Mouse (Mus musculus) megakaryocyte, embryonic 14.5 days (primary cell): ENCODE results near the gene Tmem265. TPM values are rescaled to one million over a fixed set of nuclear protein-coding genes. Genes with fewer than 3 reads are reported as not detected.

Experiments used
- H3K27me3 ChIP-seq: replicated peaks from 2 replicates; pipeline ENCODE3; 2012; ENCODE audit warnings: inconsistent platforms
- H3K36me3 ChIP-seq: replicated peaks from 2 replicates; pipeline ENCODE3; 2012; ENCODE audit warnings: low read length, inconsistent platforms, mixed read lengths
- H3K4me1 ChIP-seq: 2 replicates; pipeline ENCODE4 v1.6.1; 2012; ENCODE audit warnings: inconsistent platforms
- H3K4me3 ChIP-seq: replicated peaks from 2 replicates; pipeline ENCODE3; 2012; ENCODE audit warnings: moderate library complexity, mild to moderate bottlenecking, inconsistent platforms
- H3K9me3 ChIP-seq: 2 replicates; pipeline ENCODE4 v1.6.1; 2012; ENCODE audit warnings: inconsistent platforms
- FLI1 ChIP-seq: IDR thresholded peaks from 2 replicates; pipeline ENCODE4 v1.6.1; 2012; ENCODE audit warnings: low read length, inconsistent platforms, mixed read lengths
- GATA1 ChIP-seq: IDR thresholded peaks from 3 replicates; pipeline ENCODE4 v1.6.1; 2012; ENCODE audit warnings: mixed read lengths, low read length, inconsistent platforms, borderline replicate concordance
- polyA plus RNA-seq: library from polyadenylated mRNA; stranded (reverse); fragments of >175 nt; gene quantifications from 2 replicates; pipeline ENCODE4 v1.2.3, GENCODE M21; 2012; ENCODE audit warnings: low replicate concordance; ENCODE audit not compliant: insufficient read depth

Gene Tmem265
- polyA plus RNA-seq, 1 experiment, result 0.34 TPM

DNA sequence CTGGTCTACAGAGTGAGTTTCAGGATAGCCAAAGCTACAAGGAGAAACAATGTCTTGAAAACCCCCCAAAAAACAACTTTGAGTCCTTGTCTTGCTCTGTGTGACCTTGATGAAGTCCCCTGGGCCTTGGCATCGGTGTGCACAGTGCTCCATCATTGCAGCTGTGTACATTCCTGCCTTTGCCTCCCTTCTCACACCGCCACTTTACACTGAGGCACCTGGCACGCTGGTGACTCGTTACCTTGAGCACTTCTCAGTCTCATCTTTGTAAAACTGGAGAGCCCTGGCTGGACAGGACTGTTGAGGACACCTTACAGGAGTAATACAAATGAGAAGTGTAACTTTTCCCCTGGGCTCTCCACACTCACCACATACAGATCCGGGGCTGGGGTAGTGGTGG, 26.0 kb downstream of the Tmem265 start:
- H3K9me3 ChIP-seq, result no peaks in the 10 kb centered on the region
- H3K4me3 ChIP-seq, result peak overlapping the region; percentile 97
- peaks cover 65% of the 10 kb centered on the region for H3K36me3 ChIP-seq
- TF ChIP-seq FLI1, result no peak
- TF ChIP-seq GATA1, result no peak
- no peaks in the 10 kb centered on the region for H3K27me3 ChIP-seq
- H3K4me1 ChIP-seq, result peaks cover 73% of the 10 kb centered on the region

DNA sequence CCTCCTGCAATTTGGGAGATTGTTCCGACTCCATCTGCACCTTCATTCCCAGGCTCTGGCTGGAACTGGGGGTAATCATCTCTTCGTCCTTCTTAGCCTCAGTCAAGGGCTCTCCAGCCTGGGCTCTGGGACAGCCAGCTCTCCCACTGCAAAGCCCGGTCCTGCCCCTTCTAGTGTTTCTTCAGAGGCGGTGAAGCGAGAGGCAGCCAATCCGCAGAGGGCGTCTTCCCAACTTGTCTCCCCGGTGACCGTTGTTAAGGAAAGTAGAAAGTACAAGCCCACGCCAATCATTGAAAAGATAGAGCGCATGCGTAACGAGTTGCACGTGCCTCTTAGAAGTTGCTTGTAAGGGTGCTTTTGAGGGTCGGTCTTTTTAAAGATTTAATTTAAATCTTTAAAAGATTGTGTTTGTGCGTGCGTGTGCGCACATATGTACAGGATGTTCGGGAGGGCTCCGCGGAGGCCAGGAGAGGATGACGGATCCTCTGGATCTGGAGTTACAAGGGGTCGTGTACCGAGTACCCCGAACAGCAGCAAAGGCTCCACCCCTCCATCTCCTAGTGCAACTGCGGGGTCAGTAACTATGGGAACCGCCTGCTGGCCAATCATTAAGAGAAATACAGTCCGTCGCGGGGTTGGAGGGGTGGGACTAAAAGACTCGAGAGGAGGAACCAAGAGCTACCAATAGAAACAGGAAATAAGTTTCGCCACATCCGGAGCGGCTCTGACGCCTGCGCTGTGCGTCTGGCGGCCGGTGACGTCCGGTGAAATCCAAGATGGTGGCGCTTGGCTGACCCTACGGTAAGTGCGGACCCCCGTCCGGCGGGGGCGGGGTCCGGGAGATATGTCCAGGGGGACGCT, 27.1 kb downstream of the Tmem265 start, which contains the start of the genes Ccdc189 and Rnf40:
Ccdc189 (minus strand) TSS at position 585 of the 861 bp plus-strand sequence.
Rnf40 (plus strand) TSS at position 757 of the 861 bp plus-strand sequence.
- TF ChIP-seq FLI1 (peak; percentile 88), GATA1 (no peak)
- Histone ChIP-seq H3K4me3 (peak within 1 kb of the TSS; percentile 97), H3K4me1 (peaks cover 71% of the 10 kb centered on the region), H3K36me3 (peaks cover 65% of the 10 kb centered on the region), H3K9me3 (no peaks in the 10 kb centered on the region), H3K27me3 (no peaks in the 10 kb centered on the region)

- Histone ChIP-seq H3K4me1 (peaks cover 64% of the 10 kb centered on the region), H3K27me3 (no peaks in the 10 kb centered on the region), H3K36me3 (peaks cover 65% of the 10 kb centered on the region), H3K9me3 (no peaks in the 10 kb centered on the region), H3K4me3 (peak overlapping the region; percentile 97)
- no peak for TF ChIP-seq FLI1
Measured at GRCm38 (mm10) chr7:127588901-127589300, 27.7 kb downstream of the Tmem265 start.

DNA sequence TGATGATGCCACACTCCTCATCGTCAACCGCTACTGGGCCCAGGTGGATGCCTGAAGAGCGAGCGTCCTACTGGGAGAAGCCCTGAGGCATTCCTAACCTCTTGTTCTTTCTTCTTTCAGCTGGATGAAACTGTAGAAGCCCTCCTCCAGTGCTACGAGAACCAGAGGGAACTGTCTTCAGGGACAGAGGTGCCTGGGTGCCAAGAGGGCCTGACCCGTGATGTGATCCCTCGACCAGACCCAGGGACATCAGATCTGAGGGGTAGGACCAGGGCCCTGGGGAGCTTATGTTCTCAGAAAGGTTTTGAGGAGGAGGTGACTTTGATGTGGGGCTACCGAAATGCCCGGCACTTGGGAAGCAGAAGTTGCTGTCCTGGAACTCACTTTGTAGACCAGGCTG, 28.4 kb downstream of the Tmem265 start:
- peaks cover 59% of the 10 kb centered on the region for H3K4me1 ChIP-seq
- H3K4me3 ChIP-seq, result peak overlapping the region; percentile 97
- H3K27me3 ChIP-seq, result no peaks in the 10 kb centered on the region
- TF ChIP-seq GATA1 (no peak), FLI1 (no peak)
- peaks cover 65% of the 10 kb centered on the region for H3K36me3 ChIP-seq
- no peaks in the 10 kb centered on the region for H3K9me3 ChIP-seq

GRCm38 (mm10) chr7:127591108-127591507, 29.9 kb downstream of the Tmem265 start:
- Histone ChIP-seq H3K36me3 (peaks cover 68% of the 10 kb centered on the region), H3K4me1 (peaks cover 44% of the 10 kb centered on the region), H3K27me3 (no peaks in the 10 kb centered on the region)

DNA sequence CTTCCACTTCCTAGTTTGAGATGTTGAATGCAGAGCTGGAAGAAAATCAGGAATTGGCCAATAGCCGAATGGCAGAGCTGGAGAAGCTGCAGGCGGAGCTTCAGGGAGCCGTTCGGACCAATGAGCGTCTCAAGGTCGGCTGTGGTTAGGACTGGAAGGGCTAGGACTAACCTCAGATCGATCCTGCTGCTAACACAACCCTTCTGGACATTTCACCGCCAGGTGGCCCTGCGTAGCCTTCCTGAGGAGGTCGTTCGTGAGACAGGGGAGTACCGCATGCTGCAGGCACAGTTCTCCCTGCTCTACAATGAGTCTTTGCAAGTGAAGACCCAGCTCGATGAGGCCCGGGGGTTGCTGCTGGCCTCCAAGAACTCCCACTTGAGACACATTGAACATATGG, 31.4 kb downstream of the Tmem265 start:
- H3K36me3 ChIP-seq, result peaks cover 83% of the 10 kb centered on the region

More at GRCm38 (mm10) chr7:127591108-127591507, 29.9 kb downstream of the Tmem265 start:
- no peak for TF ChIP-seq GATA1
- no peak for TF ChIP-seq FLI1
- Histone ChIP-seq H3K4me3 (no peak overlapping the region), H3K9me3 (no peaks in the 10 kb centered on the region)

DNA sequence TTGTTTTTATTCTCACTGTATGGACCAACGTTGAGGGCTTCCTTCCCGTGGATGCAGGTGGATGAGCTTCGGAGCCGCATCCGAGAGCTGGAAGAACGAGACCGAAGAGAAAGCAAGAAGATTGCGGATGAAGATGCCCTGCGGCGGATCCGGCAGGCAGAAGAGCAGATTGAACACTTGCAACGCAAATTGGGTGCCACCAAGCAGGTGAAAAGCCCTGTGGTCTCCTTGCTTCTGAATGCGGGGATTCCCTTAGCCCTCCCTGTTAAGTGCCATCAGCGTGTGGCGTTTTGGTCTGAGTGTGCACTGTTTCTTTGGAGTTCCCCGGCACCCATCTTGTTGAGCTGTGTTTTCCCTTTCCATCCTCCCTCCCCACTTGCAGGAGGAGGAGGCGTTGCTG, 35.6 kb downstream of the Tmem265 start:
- Histone ChIP-seq H3K9me3 (no peaks in the 10 kb centered on the region), H3K4me1 (no peaks in the 10 kb centered on the region), H3K27me3 (no peaks in the 10 kb centered on the region), H3K36me3 (peaks cover 100% of the 10 kb centered on the region), H3K4me3 (no peak overlapping the region)
- no peak for TF ChIP-seq FLI1
- TF ChIP-seq GATA1, result no peak

More for the DNA sequence above, 31.4 kb downstream of the Tmem265 start:
- Histone ChIP-seq H3K4me3 (no peak overlapping the region), H3K27me3 (no peaks in the 10 kb centered on the region), H3K4me1 (peaks cover 29% of the 10 kb centered on the region), H3K9me3 (no peaks in the 10 kb centered on the region)
- TF ChIP-seq GATA1 (no peak), FLI1 (no peak)

DNA sequence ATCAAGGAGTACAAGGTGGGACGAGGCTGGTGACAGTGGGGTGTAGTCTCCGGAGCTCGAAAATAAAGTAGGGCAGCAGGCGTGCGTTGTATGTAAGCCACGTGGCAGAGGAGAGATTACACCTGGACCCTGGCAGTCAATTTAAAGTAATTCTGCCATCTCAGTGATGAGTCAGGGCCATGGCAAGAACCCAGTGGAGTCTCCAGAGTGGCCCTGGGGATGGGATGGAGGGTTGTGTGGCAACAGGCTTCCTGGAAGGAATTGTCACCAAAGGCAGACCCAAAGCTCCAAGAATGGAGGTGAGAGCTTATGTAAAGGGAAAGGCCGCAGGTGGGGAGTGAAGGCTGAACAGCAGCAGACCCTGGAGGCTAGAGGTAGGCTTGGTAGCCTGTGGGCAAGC, 39.4 kb downstream of the Tmem265 start:
- H3K27me3 ChIP-seq, result no peaks in the 10 kb centered on the region
- peaks cover 96% of the 10 kb centered on the region for H3K36me3 ChIP-seq
- H3K4me3 ChIP-seq, result no peak overlapping the region
- TF ChIP-seq FLI1, result no peak
- TF ChIP-seq GATA1, result no peak
- peaks cover 5% of the 10 kb centered on the region for H3K4me1 ChIP-seq
- H3K9me3 ChIP-seq, result no peaks in the 10 kb centered on the region

DNA sequence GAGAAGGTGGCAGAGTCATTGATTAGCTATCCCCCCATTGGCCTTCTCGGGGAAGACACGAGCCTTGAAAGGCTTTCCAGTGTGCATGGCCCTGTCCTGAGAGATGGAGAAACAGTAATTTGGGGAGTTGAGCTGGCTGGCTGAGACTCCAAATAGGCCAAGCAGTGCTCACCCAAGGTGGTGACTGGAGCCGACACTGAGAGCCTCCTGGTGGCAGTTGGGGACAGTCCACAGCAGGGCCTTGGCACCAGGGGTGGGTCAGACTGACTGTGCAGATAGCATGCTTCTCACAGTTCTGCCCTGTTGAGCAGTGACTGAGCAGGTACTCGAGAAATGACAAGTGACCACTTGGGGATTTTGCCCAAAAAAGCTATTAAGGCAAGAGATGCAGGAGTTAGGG, 40.5 kb downstream of the Tmem265 start:
- peaks cover 92% of the 10 kb centered on the region for H3K36me3 ChIP-seq
- peaks cover 5% of the 10 kb centered on the region for H3K4me1 ChIP-seq
- no peaks in the 10 kb centered on the region for H3K27me3 ChIP-seq
- TF ChIP-seq GATA1, result no peak
- TF ChIP-seq FLI1, result no peak
- H3K4me3 ChIP-seq, result no peak overlapping the region
- no peaks in the 10 kb centered on the region for H3K9me3 ChIP-seq

DNA sequence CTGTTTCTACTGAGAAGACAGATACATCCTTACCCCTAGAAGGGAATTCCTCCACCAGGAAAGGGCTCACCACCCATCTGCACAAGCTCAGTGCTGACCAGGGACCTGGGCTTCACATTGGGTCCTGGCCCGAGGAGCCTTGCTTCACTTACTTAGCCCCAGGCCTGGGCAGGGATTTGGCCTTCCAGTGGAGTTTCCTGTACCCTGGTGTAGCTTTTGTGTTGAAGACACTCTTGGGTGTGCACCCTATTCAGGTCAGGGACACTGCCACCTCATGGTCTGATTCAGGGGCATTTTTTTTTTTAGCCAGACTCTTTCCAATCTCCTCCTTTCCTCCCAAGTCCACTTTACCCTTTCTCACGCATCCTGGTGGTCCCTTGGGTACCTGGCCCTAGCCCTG, 41.7 kb downstream of the Tmem265 start:
- Histone ChIP-seq H3K9me3 (no peaks in the 10 kb centered on the region), H3K36me3 (peaks cover 81% of the 10 kb centered on the region), H3K4me3 (no peak overlapping the region), H3K27me3 (no peaks in the 10 kb centered on the region), H3K4me1 (peaks cover 12% of the 10 kb centered on the region)
- no peak for TF ChIP-seq FLI1
- TF ChIP-seq GATA1, result no peak

DNA sequence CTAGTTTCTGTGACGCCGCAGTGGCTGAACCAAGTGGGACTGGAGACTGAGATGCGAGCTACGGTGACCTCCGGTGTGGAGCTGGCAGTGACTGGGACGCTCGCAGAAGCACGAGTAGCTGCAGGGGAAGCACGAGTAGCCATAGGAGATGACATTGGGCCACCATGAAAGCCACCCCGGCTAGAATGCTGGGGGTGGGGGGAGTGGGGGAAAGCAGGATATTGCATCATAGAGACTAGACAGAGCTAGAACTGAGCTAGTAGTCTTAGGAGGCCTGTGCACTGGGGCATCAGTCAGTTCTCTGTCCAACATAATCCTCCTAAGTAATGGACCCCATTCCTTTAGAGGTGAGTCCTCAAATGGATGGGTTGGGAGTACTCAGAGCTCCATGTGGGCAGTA, 43.1 kb downstream of the Tmem265 start:
- Histone ChIP-seq H3K36me3 (peaks cover 79% of the 10 kb centered on the region), H3K4me1 (peaks cover 12% of the 10 kb centered on the region), H3K27me3 (no peaks in the 10 kb centered on the region), H3K9me3 (no peaks in the 10 kb centered on the region), H3K4me3 (no peak overlapping the region)
- TF ChIP-seq GATA1 (no peak), FLI1 (no peak)
